Mouse (Mus musculus) ES-Bruce4 (cell line): ENCODE measurements around the gene Ush1c.

Source experiments
- CTCF ChIP-seq: IDR thresholded peaks from one replicate; pipeline ENCODE4 v1.8.1; 2011; ENCODE audit warnings: low read depth, low read length
- POLR2A ChIP-seq: IDR thresholded peaks from one replicate; pipeline ENCODE4 v1.8.1; 2011; ENCODE audit warnings: low read length; ENCODE audit not compliant: insufficient read depth

DNA sequence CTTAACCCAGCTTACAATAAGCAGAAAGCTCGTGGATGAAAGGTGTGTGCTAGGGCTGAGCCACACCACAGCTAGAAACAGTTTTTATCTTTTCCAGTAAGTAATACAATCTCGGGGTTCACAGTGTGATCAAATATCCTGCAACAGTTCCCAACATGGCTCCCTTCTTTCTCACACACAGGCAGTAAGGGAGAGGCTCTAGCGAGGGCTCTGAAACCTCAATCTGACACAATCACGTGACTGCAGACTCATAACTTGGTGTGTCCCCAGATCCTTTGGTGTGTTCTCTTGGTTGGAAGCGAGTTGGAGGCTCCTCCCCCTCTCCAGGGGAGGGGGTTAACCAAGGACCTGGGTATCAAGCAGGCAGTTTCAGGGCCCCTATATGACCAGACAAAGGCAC is 37.9 kb upstream of the Ush1c start:
- TF ChIP-seq POLR2A (no peak), CTCF (no peak)
